Mouse (Mus musculus) T-cell, adult 66 days (primary cell): ENCODE measurements around the gene Gltpd2. TPM values are rescaled to one million over a fixed set of nuclear protein-coding genes. Genes with fewer than 3 reads are reported as not detected.

ENCODE experiments used
- total RNA-seq, 2 experiments: library from RNA; stranded (reverse); gene quantifications; 3 replicates in 1 of 2; 4 replicates in 1 of 2; pipeline ENCODE4 v1.2.4; 2023

The Gltpd2 gene
- total RNA-seq: not detected

DNA sequence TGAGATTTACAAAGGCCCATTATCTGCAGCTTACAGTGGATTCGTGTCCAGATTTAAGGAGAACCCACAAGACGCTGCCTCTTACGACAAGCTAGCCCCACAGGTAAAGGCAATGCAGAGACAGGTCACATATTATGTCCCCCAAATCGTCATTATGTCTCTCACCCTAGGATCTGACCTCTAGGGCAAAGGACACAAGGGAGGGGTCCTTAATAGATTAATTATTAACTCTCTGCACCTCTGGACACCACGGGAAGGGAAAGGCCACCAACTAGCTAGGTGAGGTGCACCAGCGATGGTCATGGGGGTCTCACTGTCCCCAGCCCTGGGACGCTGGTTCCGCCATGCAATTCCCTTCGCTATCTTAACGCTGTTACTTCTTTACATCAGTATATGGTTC is at the start of gene Gltpd2:
Gltpd2 (plus strand) TSS at position 274 of the 400 bp plus-strand sequence.

DNA sequence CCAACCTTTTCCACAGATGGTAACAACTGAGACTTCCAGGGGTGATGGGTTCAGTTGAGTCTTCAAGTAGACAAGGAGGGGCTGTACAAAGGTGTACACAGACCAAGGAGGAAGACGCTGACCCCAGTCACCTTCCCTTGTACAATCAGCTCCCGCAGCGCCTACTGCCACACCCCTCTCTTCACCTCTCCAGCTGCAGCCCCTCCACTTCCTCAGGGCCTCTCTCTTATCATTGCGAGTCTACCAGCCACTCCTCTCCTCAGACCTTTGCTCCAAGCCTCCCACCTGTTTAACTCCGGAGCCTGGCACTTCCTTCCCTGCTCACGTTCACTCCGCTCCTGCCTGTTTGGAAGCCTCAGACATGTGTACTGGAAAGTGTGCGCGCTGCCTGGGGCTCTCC is 14.0 kb upstream of the Gltpd2 start, which contains the start of gene Tm4sf5:
Tm4sf5 (plus strand) TSS at position 275 of the 400 bp plus-strand sequence.

GRCm38 (mm10) chr11:70514288-70514687 is 4.7 kb upstream of the Gltpd2 start, which contains the start of gene Vmo1:
Gene Vmo1 (minus strand): TSS chr11:70514616.

GRCm38 (mm10) chr11:70525184-70525678 is 6.2 kb downstream of the Gltpd2 start, which contains the start of gene Psmb6:
Gene Psmb6 (plus strand): TSS chr11:70525367.

GRCm38 (mm10) chr11:70532839-70533238 is 13.8 kb downstream of the Gltpd2 start, which contains the start of gene Gm40193:
Gene Gm40193 (minus strand): TSS chr11:70532939.

DNA sequence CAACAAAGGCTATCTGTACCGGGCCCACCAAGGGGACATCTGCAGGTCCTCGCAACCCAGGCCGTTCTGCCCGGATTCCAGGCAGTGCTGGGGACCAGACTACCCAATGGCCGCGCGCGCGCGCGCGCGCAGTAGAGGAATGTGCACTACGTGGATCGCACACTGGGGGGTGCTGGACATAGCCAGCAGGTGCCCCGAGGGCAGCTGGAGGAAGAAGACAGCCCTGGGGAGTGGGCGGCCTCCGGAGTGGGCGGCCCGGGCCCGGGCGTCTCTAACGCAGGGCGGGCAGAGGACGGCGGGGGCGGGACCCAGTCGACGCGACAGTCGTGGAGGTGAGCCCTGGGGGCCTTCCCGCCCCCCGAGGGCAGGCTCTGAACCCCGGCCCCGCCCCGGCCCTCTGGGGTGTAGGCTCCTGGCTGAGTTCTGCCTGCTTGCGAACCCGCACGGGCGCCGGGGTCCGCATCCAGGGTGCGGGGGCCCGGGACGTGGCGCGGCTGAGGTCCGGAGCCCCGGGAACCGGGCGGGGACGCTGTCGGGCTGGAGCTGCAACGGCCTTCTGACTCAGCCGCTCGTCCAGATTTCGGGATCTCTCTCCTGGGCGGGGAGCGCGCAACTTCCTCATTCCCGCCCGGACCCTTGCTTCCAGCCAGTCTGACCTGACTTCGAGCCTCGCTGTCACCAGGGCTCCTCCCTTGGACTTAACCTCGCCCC is 21.0 kb downstream of the Gltpd2 start, which contains the start of gene Pld2:
Pld2 (plus strand) TSS at position 188 of the 711 bp plus-strand sequence.

GRCm38 (mm10) chr11:70562287-70562994 is 43.4 kb downstream of the Gltpd2 start, which contains the start of gene Mink1:
Gene Mink1 (plus strand): TSS chr11:70562881.

Other genes starting within 250 kb of the Gltpd2 start
- gene Alox12e, start 196.6 kb upstream of the Gltpd2 start, total RNA-seq: not detected
- gene Alox15, start 167.2 kb upstream of the Gltpd2 start, total RNA-seq: not detected
- gene Pelp1, start 109.2 kb upstream of the Gltpd2 start, total RNA-seq: 10 to 100 TPM; 25.7 to 30.0 TPM
- gene Arrb2, start 86.6 kb upstream of the Gltpd2 start, total RNA-seq: 100 to 1,000 TPM; 318 to 334 TPM
- 10 to 100 TPM; 40.1 to 41.8 TPM for gene Med11, start 67.3 kb upstream of the Gltpd2 start, total RNA-seq
- 1 to 10 TPM in 1 of 2 experiments, under 1 TPM in 1; 0.71 to 1.6 TPM for gene Zmynd15, start 59.8 kb upstream of the Gltpd2 start, total RNA-seq
- gene Cxcl16, start 59.2 kb upstream of the Gltpd2 start, total RNA-seq: under 1 TPM in 1 of 2 experiments, not detected in 1; 0.76 TPM
- not detected for gene Tm4sf5, start 14.0 kb upstream of the Gltpd2 start, total RNA-seq
- not detected for gene Vmo1, start 4.6 kb upstream of the Gltpd2 start, total RNA-seq
- 100 to 1,000 TPM; 130 to 135 TPM for gene Psmb6, start 6.2 kb downstream of the Gltpd2 start, total RNA-seq
- gene Gm40193, start 13.7 kb downstream of the Gltpd2 start, total RNA-seq: not detected
- gene Pld2, start 20.9 kb downstream of the Gltpd2 start, total RNA-seq: 1 to 10 TPM; 4.8 to 5.4 TPM
- 100 to 1,000 TPM; 172 to 178 TPM for gene Mink1, start 43.7 kb downstream of the Gltpd2 start, total RNA-seq
- 1 to 10 TPM; 2.6 to 3.3 TPM for gene 4930544D05Rik, start 96.7 kb downstream of the Gltpd2 start, total RNA-seq
- 1 to 10 TPM; 3.3 to 4.4 TPM for gene Chrne, start 100.0 kb downstream of the Gltpd2 start, total RNA-seq
- not detected for gene Gp1ba, start 119.9 kb downstream of the Gltpd2 start, total RNA-seq
- gene Rnf167, start 128.0 kb downstream of the Gltpd2 start, total RNA-seq: 100 to 1,000 TPM; 234 to 250 TPM
- 10 to 100 TPM; 64.3 to 67.8 TPM for gene Slc25a11, start 128.3 kb downstream of the Gltpd2 start, total RNA-seq
- 1,000 to 10,000 TPM; 1,694 to 1,755 TPM for gene Pfn1, start 135.4 kb downstream of the Gltpd2 start, total RNA-seq
- gene Eno3, start 138.0 kb downstream of the Gltpd2 start, total RNA-seq: 10 to 100 TPM; 30.7 to 31.4 TPM
- 10 to 100 TPM; 32.6 to 35.8 TPM for gene Spag7, start 150.2 kb downstream of the Gltpd2 start, total RNA-seq
- gene Camta2, start 168.9 kb downstream of the Gltpd2 start, total RNA-seq: 10 to 100 TPM; 43.9 to 48.0 TPM
- under 1 TPM; 0.47 to 0.53 TPM for gene Inca1, start 181.0 kb downstream of the Gltpd2 start, total RNA-seq
- gene Kif1c, start 181.4 kb downstream of the Gltpd2 start, total RNA-seq: 10 to 100 TPM; 29.5 to 33.2 TPM
- 1 to 10 TPM; 3.3 to 4.7 TPM for gene Zfp3, start 245.0 kb downstream of the Gltpd2 start, total RNA-seq